Mouse (Mus musculus): ENCODE measurements at regions not wholly inside any gene's neighbourhood (a gene's known extent, or its start where the extent isn't known, plus 50 kb on each side); places are given as distances from the start of the nearest gene placed in this dataset.
A peak's percentile ranks its signal among the peaks of the same experiment; 100 is the strongest.

DNA sequence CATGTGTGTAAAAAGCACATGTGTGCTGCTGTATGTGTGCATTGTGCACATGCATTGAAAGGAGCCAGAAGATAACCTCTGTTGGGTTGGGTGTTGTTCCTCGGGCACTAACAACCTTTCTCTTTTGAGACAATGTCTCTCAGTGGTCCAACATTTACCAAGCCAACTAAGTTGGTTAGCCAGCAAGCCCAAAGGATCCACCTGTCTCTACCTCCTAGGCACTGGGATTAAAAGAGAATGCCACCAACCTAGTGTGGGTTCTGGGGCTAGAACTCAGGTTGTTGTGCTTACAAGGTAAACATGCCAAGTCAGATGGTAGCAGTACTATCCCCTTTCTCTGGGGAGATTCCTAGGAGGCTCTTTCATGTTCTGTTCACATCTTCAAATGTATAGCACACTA is 459.1 kb upstream of the Atp11b start:
- no peak overlapping the region for H3K27ac ChIP-seq (ENCODE audit: low read depth, low read length)
- DNase-seq (ENCODE audit: low spot score) (no peak), ATAC-seq (no peak)
- no peaks in the 10 kb centered on the region for H3K4me1 ChIP-seq (ENCODE audit: control insufficient read depth, insufficient read depth, low read length)
- H3K9me3 ChIP-seq (replicated peaks; ENCODE audit: control insufficient read depth, low read length) = 0 out of 2 replicates have a peak, but pooled peaks cover 4% of the 10 kb centered on the region
- no peaks in the 10 kb centered on the region for H3K27me3 ChIP-seq (replicated peaks; ENCODE audit: control insufficient read depth, insufficient read depth, low read length)
- no peak overlapping the region for H3K9ac ChIP-seq (ENCODE audit: low read length)
- H3K4me2 ChIP-seq (ENCODE audit: low read length) = no peak overlapping the region
- no peak overlapping the region for H3K4me3 ChIP-seq (ENCODE audit: low read depth, low read length)
- 92% methylated on average over 1 of the region's 1 CpGs for WGBS
- no peaks in the 10 kb centered on the region for H3K36me3 ChIP-seq (ENCODE audit: control insufficient read depth, insufficient read depth, low read length)

- DNase-seq (ENCODE audit: low spot score) = no peak
- Histone ChIP-seq H3K27me3 (replicated peaks; ENCODE audit: control insufficient read depth, insufficient read depth, low read length) (no peaks in the 10 kb centered on the region), H3K4me3 (ENCODE audit: low read depth, low read length) (no peak overlapping the region), H3K4me2 (ENCODE audit: low read length) (no peak overlapping the region), H3K4me1 (ENCODE audit: control insufficient read depth, insufficient read depth, low read length) (no peaks in the 10 kb centered on the region), H3K27ac (ENCODE audit: low read depth, low read length) (no peak overlapping the region), H3K36me3 (ENCODE audit: control insufficient read depth, insufficient read depth, low read length) (no peaks in the 10 kb centered on the region), H3K9ac (ENCODE audit: low read length) (no peak overlapping the region), H3K9me3 (replicated peaks; ENCODE audit: control insufficient read depth, low read length) (0 out of 2 replicates have a peak, but pooled peaks cover 4% of the 10 kb centered on the region)
- no peak for ATAC-seq
- WGBS = 87% methylated on average over 4 of the region's 4 CpGs
Observed at GRCm38 (mm10) chr3:35295746-35296145, 458.2 kb upstream of the Atp11b start.

DNA sequence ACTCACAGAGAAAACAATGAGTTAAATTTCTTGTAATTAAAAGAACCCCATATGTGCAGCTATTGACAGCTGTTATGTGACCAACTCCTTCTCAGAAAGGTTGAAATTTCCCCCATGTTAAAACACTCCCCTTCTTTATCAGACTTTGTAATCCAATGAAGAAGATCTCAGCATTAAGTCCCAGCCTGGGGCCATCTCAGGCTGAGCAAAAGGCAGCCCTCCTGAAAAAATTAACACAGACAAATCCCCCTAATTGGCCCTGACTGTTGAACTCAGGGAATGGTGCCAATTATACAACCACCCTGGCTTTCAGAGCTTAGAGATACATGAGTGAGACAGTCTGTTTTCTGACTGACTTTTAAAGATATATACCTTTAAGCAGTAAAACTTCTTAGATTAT is 454.9 kb upstream of the Atp11b start:
- H3K36me3 ChIP-seq (ENCODE audit: control insufficient read depth, insufficient read depth, low read length) = no peaks in the 10 kb centered on the region
- no peak overlapping the region for H3K4me3 ChIP-seq (ENCODE audit: low read depth, low read length)
- H3K4me1 ChIP-seq (ENCODE audit: control insufficient read depth, insufficient read depth, low read length) = no peaks in the 10 kb centered on the region
- H3K9me3 ChIP-seq (replicated peaks; ENCODE audit: control insufficient read depth, low read length) = 0 out of 2 replicates have a peak, but pooled peaks cover 8% of the 10 kb centered on the region
- H3K9ac ChIP-seq (ENCODE audit: low read length) = no peak overlapping the region
- no peaks in the 10 kb centered on the region for H3K27me3 ChIP-seq (replicated peaks; ENCODE audit: control insufficient read depth, insufficient read depth, low read length)
- ATAC-seq (no peak), DNase-seq (ENCODE audit: low spot score) (no peak)
- H3K27ac ChIP-seq (ENCODE audit: low read depth, low read length) = no peak overlapping the region
- H3K4me2 ChIP-seq (ENCODE audit: low read length) = no peak overlapping the region

- Histone ChIP-seq H3K27me3 (replicated peaks; ENCODE audit: control insufficient read depth, insufficient read depth, low read length) (no peaks in the 10 kb centered on the region), H3K36me3 (ENCODE audit: control insufficient read depth, insufficient read depth, low read length) (no peaks in the 10 kb centered on the region), H3K4me1 (ENCODE audit: control insufficient read depth, insufficient read depth, low read length) (no peaks in the 10 kb centered on the region), H3K4me3 (ENCODE audit: low read depth, low read length) (no peak overlapping the region), H3K27ac (ENCODE audit: low read depth, low read length) (no peak overlapping the region), H3K4me2 (ENCODE audit: low read length) (no peak overlapping the region), H3K9ac (ENCODE audit: low read length) (no peak overlapping the region), H3K9me3 (replicated peaks; ENCODE audit: control insufficient read depth, low read length) (0 out of 2 replicates have a peak, but pooled peaks cover 4% of the 10 kb centered on the region)
- 83% methylated on average over 4 of the region's 4 CpGs for WGBS
- DNase-seq (ENCODE audit: low spot score) = no peak
- no peak for ATAC-seq
Observed at GRCm38 (mm10) chr3:35306013-35306412, 447.9 kb upstream of the Atp11b start.

GRCm38 (mm10) chr3:35314177-35314576 is 439.7 kb upstream of the Atp11b start:
- Histone ChIP-seq H3K4me2 (ENCODE audit: low read length) (no peak overlapping the region), H3K27me3 (replicated peaks; ENCODE audit: control insufficient read depth, insufficient read depth, low read length) (no peaks in the 10 kb centered on the region), H3K36me3 (ENCODE audit: control insufficient read depth, insufficient read depth, low read length) (no peaks in the 10 kb centered on the region), H3K9me3 (replicated peaks; ENCODE audit: control insufficient read depth, low read length) (no peaks in the 10 kb centered on the region), H3K4me3 (ENCODE audit: low read depth, low read length) (no peak overlapping the region), H3K9ac (ENCODE audit: low read length) (no peak overlapping the region), H3K4me1 (ENCODE audit: control insufficient read depth, insufficient read depth, low read length) (no peaks in the 10 kb centered on the region), H3K27ac (ENCODE audit: low read depth, low read length) (no peak overlapping the region)
- DNase-seq (ENCODE audit: low spot score) = no peak
- WGBS = 74% methylated on average over 10 of the region's 10 CpGs
- ATAC-seq = no peak

- Histone ChIP-seq H3K9me3 (replicated peaks; ENCODE audit: control insufficient read depth, low read length) (no peaks in the 10 kb centered on the region), H3K9ac (ENCODE audit: low read length) (no peak overlapping the region), H3K27me3 (replicated peaks; ENCODE audit: control insufficient read depth, insufficient read depth, low read length) (no peaks in the 10 kb centered on the region), H3K4me3 (ENCODE audit: low read depth, low read length) (no peak overlapping the region), H3K27ac (ENCODE audit: low read depth, low read length) (no peak overlapping the region), H3K4me2 (ENCODE audit: low read length) (no peak overlapping the region), H3K4me1 (ENCODE audit: control insufficient read depth, insufficient read depth, low read length) (no peaks in the 10 kb centered on the region), H3K36me3 (ENCODE audit: control insufficient read depth, insufficient read depth, low read length) (no peaks in the 10 kb centered on the region)
- DNase-seq (ENCODE audit: low spot score) (no peak), ATAC-seq (peak; percentile 62; the same call in 1 of the 2 replicates)
- 74% methylated on average over 6 of the region's 6 CpGs for WGBS
Observed at GRCm38 (mm10) chr3:35315162-35315561, 438.7 kb upstream of the Atp11b start.

- H3K9ac ChIP-seq (ENCODE audit: low read length) = no peak overlapping the region
- DNase-seq (ENCODE audit: low spot score) (no peak), ATAC-seq (no peak)
- no peaks in the 10 kb centered on the region for H3K9me3 ChIP-seq (replicated peaks; ENCODE audit: control insufficient read depth, low read length)
- H3K27ac ChIP-seq (ENCODE audit: low read depth, low read length) = no peak overlapping the region
- H3K4me2 ChIP-seq (ENCODE audit: low read length) = no peak overlapping the region
- H3K4me1 ChIP-seq (ENCODE audit: control insufficient read depth, insufficient read depth, low read length) = peaks cover 28% of the 10 kb centered on the region; the same call in 1 of the 2 replicates
- WGBS = 71% methylated on average over 13 of the region's 13 CpGs
- no peak overlapping the region for H3K4me3 ChIP-seq (ENCODE audit: low read depth, low read length)
- no peaks in the 10 kb centered on the region for H3K27me3 ChIP-seq (replicated peaks; ENCODE audit: control insufficient read depth, insufficient read depth, low read length)
- no peaks in the 10 kb centered on the region for H3K36me3 ChIP-seq (ENCODE audit: control insufficient read depth, insufficient read depth, low read length)
Observed at GRCm38 (mm10) chr3:35318348-35318747, 435.6 kb upstream of the Atp11b start.

DNA sequence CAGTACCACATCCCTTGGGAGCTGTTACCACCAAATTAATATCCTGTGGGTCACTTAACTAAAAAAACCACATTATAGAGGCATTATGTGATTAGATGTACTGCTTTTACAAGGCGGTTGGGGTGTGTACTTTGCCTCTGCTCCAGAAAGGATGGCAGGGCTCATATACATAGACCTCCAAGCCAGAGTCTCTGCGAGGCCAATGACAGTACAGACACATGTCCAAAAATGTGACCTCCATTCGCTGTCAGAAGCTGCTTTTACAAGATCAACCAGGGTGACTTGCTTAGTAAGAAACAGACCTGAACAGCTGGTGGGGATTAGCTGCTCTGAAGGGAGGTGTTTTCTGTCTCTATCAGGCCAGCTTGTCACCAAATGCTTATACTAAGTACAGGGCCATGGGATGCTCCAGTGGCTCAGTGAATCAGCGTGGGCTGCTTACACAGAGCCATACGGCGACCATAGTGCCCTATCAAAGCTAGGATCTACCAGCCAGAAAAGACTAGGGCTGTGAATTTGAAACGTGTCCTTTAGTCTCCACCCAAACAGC is 433.0 kb upstream of the Atp11b start:
- no peak for ATAC-seq
- WGBS = 70% methylated on average over 7 of the region's 7 CpGs
- no peak overlapping the region for H3K4me2 ChIP-seq (ENCODE audit: low read length)
- H3K27me3 ChIP-seq (replicated peaks; ENCODE audit: control insufficient read depth, insufficient read depth, low read length) = no peaks in the 10 kb centered on the region
- no peak for DNase-seq (ENCODE audit: low spot score)
- H3K4me3 ChIP-seq (ENCODE audit: low read depth, low read length) = no peak overlapping the region
- H3K9ac ChIP-seq (ENCODE audit: low read length) = no peak overlapping the region
- no peaks in the 10 kb centered on the region for H3K9me3 ChIP-seq (replicated peaks; ENCODE audit: control insufficient read depth, low read length)
- H3K27ac ChIP-seq (ENCODE audit: low read depth, low read length) = no peak overlapping the region
- no peaks in the 10 kb centered on the region for H3K36me3 ChIP-seq (ENCODE audit: control insufficient read depth, insufficient read depth, low read length)
- peaks cover 29% of the 10 kb centered on the region; the same call in 1 of the 2 replicates for H3K4me1 ChIP-seq (ENCODE audit: control insufficient read depth, insufficient read depth, low read length)

DNA sequence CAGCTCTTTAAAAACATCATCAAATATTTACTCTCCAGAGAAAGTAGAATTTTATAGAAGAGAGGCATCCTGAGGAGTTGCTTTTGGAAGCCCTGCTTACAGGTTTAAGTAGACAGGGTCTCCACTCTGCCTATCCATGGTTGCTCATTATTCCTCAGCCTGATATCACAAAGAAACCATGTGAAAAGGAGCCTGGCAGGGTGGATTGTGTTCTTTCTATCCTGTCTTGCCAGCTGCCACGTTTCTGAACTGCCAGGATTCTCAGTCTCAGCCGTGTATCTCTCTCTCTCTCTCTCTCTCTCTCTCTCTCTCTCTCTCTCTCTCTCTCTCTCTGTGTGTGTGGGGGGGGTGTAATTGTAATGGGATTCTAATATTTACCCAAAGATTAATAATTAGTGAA is 431.9 kb upstream of the Atp11b start:
- Histone ChIP-seq H3K4me3 (ENCODE audit: low read depth, low read length) (no peak overlapping the region), H3K4me2 (ENCODE audit: low read length) (no peak overlapping the region), H3K4me1 (ENCODE audit: control insufficient read depth, insufficient read depth, low read length) (peaks cover 29% of the 10 kb centered on the region; the same call in 1 of the 2 replicates), H3K27ac (ENCODE audit: low read depth, low read length) (no peak overlapping the region), H3K36me3 (ENCODE audit: control insufficient read depth, insufficient read depth, low read length) (no peaks in the 10 kb centered on the region), H3K27me3 (replicated peaks; ENCODE audit: control insufficient read depth, insufficient read depth, low read length) (no peaks in the 10 kb centered on the region), H3K9ac (ENCODE audit: low read length) (no peak overlapping the region), H3K9me3 (replicated peaks; ENCODE audit: control insufficient read depth, low read length) (no peaks in the 10 kb centered on the region)
- ATAC-seq = no peak
- 4% methylated on average over 2 of the region's 2 CpGs for WGBS
- peak; percentile 74 for DNase-seq (ENCODE audit: low spot score)
